Mouse (Mus musculus) heart, adult 11 months (tissue): ENCODE data around the gene Cox17.

Source experiments
- DNase-seq: peaks from one replicate; pipeline ENCODE4 v3.0.0; 2022

Gene Cox17

GRCm38 (mm10) chr16:38395060-38395730, 48.4 kb downstream of the Cox17 start:
- peak; percentile 82 for DNase-seq

GRCm38 (mm10) chr16:38396155-38396554, 49.4 kb downstream of the Cox17 start:
- peak; percentile 95 for DNase-seq

DNA sequence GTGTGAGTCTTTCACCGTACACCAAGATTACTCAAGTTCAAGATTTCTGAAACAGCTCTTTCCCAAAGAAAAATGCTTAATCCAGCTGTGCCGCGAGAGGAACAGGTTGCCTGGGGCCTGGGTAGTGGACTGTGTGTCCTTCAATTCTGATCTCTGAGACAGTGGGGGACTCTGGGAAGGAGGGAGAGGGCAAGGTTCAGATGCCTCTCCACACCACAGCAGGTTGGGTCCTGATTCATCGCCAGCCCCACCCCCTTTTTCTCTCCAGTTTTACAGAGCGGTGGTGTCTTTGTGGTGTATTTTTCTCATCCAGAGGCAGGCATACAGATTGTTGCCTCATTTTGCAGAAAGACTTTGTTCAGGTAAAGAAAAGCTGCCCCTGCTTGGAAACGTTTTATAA, 51.5 kb downstream of the Cox17 start:
- peak; percentile 87 for DNase-seq

DNA sequence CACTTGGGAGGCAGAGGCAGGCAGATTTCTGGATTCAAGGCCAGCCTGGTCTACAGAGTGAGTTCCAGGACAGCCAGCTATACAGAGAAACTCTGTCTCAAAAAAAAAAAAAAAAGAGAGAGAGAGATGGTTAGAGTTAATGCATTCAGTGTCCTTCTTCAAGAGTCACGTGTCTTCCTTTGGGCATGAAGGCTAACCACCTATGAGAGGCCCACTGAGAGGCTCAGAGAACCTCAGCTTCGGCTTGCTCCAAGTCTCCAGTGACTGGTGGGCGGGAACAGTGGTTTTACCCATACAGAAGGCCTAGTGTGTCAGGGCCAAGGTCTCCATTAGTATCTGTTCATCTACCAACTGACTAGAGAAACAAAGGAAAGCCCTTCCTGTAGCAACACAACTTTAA, 52.3 kb downstream of the Cox17 start:
- DNase-seq = no peak

DNA sequence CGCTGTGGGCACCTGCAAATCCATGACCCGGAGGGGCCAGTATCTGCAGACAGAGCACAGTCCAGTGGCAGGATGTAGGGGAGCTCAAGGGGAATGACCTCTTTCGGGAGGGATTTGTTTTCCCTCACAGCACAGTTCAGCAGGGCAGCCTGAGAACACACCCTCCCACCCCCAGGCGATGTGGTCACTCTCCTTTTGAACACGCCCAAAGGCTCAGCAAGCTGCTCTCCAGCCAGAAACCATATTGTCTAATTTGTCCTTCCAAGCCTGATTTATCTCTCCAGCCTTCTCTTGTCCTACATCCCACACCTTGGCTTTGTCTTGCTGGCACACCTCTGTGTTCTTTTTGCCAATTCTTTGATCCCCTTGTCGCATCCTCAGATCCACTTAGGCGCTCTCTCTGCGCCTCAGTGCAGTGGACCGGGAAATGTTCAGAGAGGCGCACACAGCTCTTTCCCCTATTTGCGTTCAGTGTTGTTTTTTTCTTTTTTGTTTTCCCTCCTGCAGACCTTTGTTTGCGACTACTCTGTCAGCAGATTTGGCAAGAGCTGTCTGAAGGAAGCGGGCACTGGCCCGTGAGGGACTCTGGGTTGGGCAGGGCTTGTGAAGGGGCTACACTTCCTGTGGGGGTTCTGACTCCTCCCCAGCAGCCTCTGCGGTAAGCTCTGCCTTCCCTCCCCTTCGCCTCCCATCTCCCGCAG, 52.9 kb downstream of the Cox17 start:
- DNase-seq = peak; percentile 98

GRCm38 (mm10) chr16:38400311-38400960, 53.6 kb downstream of the Cox17 start:
- DNase-seq = peak; percentile 90

GRCm38 (mm10) chr16:38401468-38401867, 54.7 kb downstream of the Cox17 start:
- DNase-seq = peak; percentile 83
